Comparison of ENCODE assay signal across 8 mouse cellular contexts in genomic region chr5:88764987-88765481, GRCm38 (mm10). TPM values are rescaled to one million over a fixed set of nuclear protein-coding genes. Genes with fewer than 3 reads are reported as not detected.
DNase-seq lines count a peak whose midpoint lies in the region; ATAC-seq lines count a peak whose summit lies in the region.

Gene Dck, plus strand, starts transcription at chr5:88764996.

- intact Hi-C loops in left cerebral cortex, postnatal 10 days (cut with DNase I), result loop anchor here (5.0 kb wide), 2 partner anchors 43 to 88 kb away; partner anchors contain the start of genes Grsf1 and Mob1b

- peak; percentile 91 for ATAC-seq in common myeloid progenitor, adult 5-6 weeks (replicated peaks; ENCODE audit: low read depth, poor library complexity, severe bottlenecking)
- peak; percentile 84 for ATAC-seq in megakaryocyte progenitor cell, adult 5-6 weeks (replicated peaks; ENCODE audit: poor library complexity)

- DNase-seq in WW6 (ENCODE audit: low read depth, low spot score), result peak; percentile 97
- DNase-seq in gastrocnemius, adult 8-10 months (ENCODE audit: low spot score in 2 of 2), result peak; percentile 96 to 98
- DNase-seq in induced T-regulatory cell, adult 2 months (ENCODE audit: low read depth), result peak; percentile 99
- DNase-seq in left cerebral cortex, postnatal 10 days (ENCODE audit: extremely low spot score in 1 of 2, low spot score in 2 of 2), result peak; percentile 95 to 100
- DNase-seq in right cerebral cortex, postnatal 10 days (ENCODE audit: low spot score in 2 of 2), result peak; percentile 98 to 99
- peak; percentile 100 for DNase-seq in yolk sac, embryonic 10.5 days (ENCODE audit: low spot score)

RNA-seq across cellular contexts. Expression of gene Dck, which starts in this region (rescaled TPM):
- 37.3 and 44.4 TPM in 2 replicates for total RNA-seq in common myeloid progenitor, adult 5-6 weeks (2017)
- 1 to 10 TPM; 1.0 to 1.4 (median 1.2) TPM for total RNA-seq in gastrocnemius, adult 8-10 months (2022)
- 10 to 100 TPM; 19.5 to 20.3 TPM for total RNA-seq in left cerebral cortex, postnatal 10 days (2021)
- 44.5 and 48.0 TPM in 2 replicates for total RNA-seq in megakaryocyte progenitor cell, adult 5-6 weeks (2015)
- total RNA-seq in megakaryocyte progenitor cell, adult 5-6 weeks (2017), result 19.6 and 26.6 TPM in 2 replicates

Comparison
In these comparisons a context has a peak if more than half of its experiments do, and no peak if none do; other contexts are left out.
1. Peak in every context shown above with its lines: DNase-seq and ATAC-seq.
2. RNA of gene Dck (total RNA-seq): 19.6 to 48.0 TPM in megakaryocyte progenitor cell, adult 5-6 weeks, 37.3 to 44.4 TPM in common myeloid progenitor, adult 5-6 weeks and 19.5 to 20.3 TPM in left cerebral cortex, postnatal 10 days; 1.0 to 1.4 TPM in gastrocnemius, adult 8-10 months; every median in the first group is over 4 times any median in the second.